17 mouse cellular contexts compared by ENCODE assay signal in genomic region chr7:111417735-111418134, GRCm38 (mm10).
"Had no signal": no experiment of that assay in that cellular context is flagged by ENCODE, and none has a peak within 500 bp of the region (broad histone marks: within the 10 kb centered on the region; RNA-seq: fewer than 3 reads in every experiment).

No protein-coding gene starts in this region.

- H3K9me3 ChIP-seq: lung, embryonic 15.5 days; megakaryocyte, embryonic 14.5 days; midbrain, embryonic 13.5 days; midbrain, embryonic 15.5 days; neural tube, embryonic 12.5 days; stomach, embryonic 15.5 days had no signal

- H3K27ac ChIP-seq: lung, embryonic 15.5 days; macrophage; midbrain, embryonic 13.5 days; midbrain, embryonic 15.5 days; neural tube, embryonic 12.5 days; stomach, embryonic 15.5 days; stomach, postnatal 0 days had no signal

- DNase-seq: lung, adult 2 months; lung, postnatal 14 days; lung, postnatal 36 days; right cerebral cortex, postnatal 14 days; thymus, adult 2 months; thymus, postnatal 25 days; thymus, postnatal 4 days had no signal

- ATAC-seq: lung, postnatal 0 days; midbrain, embryonic 13.5 days; midbrain, embryonic 15.5 days had no signal

- H3K9ac ChIP-seq: lung, embryonic 15.5 days; midbrain, embryonic 13.5 days; midbrain, embryonic 15.5 days; neural tube, embryonic 12.5 days; stomach, embryonic 15.5 days had no signal

- H3K27me3 ChIP-seq: lung, embryonic 15.5 days; megakaryocyte, embryonic 14.5 days; midbrain, embryonic 13.5 days; midbrain, embryonic 15.5 days; neural tube, embryonic 12.5 days; stomach, embryonic 15.5 days had no signal

- H3K4me1 ChIP-seq: midbrain, embryonic 15.5 days; neural tube, embryonic 12.5 days; stomach, embryonic 15.5 days had no signal

- H3K4me3 ChIP-seq: lung, embryonic 15.5 days; megakaryocyte, embryonic 14.5 days; midbrain, embryonic 13.5 days; midbrain, embryonic 15.5 days; neural tube, embryonic 12.5 days; stomach, embryonic 15.5 days had no signal

- H3K36me3 ChIP-seq: lung, embryonic 15.5 days; midbrain, embryonic 13.5 days; midbrain, embryonic 15.5 days; neural tube, embryonic 12.5 days; stomach, embryonic 15.5 days had no signal

- H3K4me2 ChIP-seq: lung, embryonic 15.5 days; midbrain, embryonic 11.5 days; midbrain, embryonic 13.5 days; midbrain, embryonic 15.5 days; neural tube, embryonic 12.5 days; stomach, embryonic 15.5 days had no signal
